Mouse (Mus musculus): ENCODE data around the gene Pik3r5.

- TF ChIP-seq CTCF (IDR thresholded peaks at IDR 0.05; ENCODE audit: control insufficient read depth, insufficient read depth, insufficient replicate concordance, low read depth, low read length), result no peak
- no peak for TF ChIP-seq POLR2A (IDR thresholded peaks at IDR 0.05; ENCODE audit: control insufficient read depth, low read depth, low read length)
Measured at GRCm38 (mm10) chr11:68498999-68499699, 67.2 kb downstream of the Pik3r5 start.
